Mouse (Mus musculus) megakaryocyte progenitor cell, adult 5-6 weeks (primary cell): Measurements from ENCODE around the gene Lmo2. TPM values are rescaled to one million over a fixed set of nuclear protein-coding genes. Genes with fewer than 3 reads are reported as not detected.

Experiments used
- ATAC-seq: replicated peaks from 2 replicates; pipeline ENCODE4 v1.8.0; 2016; ENCODE audit warnings: mild to moderate bottlenecking, moderate TSS enrichment, inconsistent platforms; ENCODE audit not compliant: poor library complexity
- total RNA-seq, 2 experiments: library from RNA; stranded (forward) in 1 of 2; stranded (reverse) in 1 of 2; fragments of 157-497, 149-512 nt in 1 of 2; fragments of 200-1000 nt in 1 of 2; gene quantifications; 2 replicates each; pipeline versions ENCODE4 v1.2.3 to v1.2.4; 2015 to 2017

Gene Lmo2
- total RNA-seq (2015): 427 and 476 TPM in 2 replicates
- total RNA-seq (2017): 226 and 286 TPM in 2 replicates

GRCm38 (mm10) chr2:103957649-103958546 lies at the start of gene Lmo2:
Gene Lmo2 (plus strand): TSS chr2:103957986.
- peak; percentile 32 for ATAC-seq

- no peak for ATAC-seq
Measured at GRCm38 (mm10) chr2:103910601-103911000, 47.2 kb upstream of the Lmo2 start.

- ATAC-seq: no peak
Measured at GRCm38 (mm10) chr2:103912481-103913251, 45.1 kb upstream of the Lmo2 start.

DNA sequence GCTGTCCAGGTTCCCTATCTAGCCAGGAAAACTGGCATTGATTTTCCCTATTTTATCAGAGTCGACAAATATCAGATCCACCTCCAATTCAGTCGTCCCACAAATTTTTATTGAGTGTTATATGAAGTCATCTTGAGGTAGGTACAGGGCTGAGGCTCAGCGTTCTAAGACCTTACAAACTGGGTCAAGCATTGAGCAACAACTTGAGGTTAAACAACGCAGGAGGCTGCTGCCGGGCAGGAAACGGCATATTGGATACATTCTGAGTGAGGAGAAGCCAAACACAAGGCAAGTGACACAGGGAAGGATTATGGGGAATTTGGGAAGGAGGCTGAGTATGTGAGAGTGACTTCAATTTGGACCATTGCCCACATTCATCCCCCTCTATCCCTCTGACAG lies 44.5 kb upstream of the Lmo2 start:
- peak; percentile 58; the same call in 1 of the 2 replicates for ATAC-seq

GRCm38 (mm10) chr2:103916069-103916468 lies 41.7 kb upstream of the Lmo2 start:
- peak; percentile 76 for ATAC-seq

DNA sequence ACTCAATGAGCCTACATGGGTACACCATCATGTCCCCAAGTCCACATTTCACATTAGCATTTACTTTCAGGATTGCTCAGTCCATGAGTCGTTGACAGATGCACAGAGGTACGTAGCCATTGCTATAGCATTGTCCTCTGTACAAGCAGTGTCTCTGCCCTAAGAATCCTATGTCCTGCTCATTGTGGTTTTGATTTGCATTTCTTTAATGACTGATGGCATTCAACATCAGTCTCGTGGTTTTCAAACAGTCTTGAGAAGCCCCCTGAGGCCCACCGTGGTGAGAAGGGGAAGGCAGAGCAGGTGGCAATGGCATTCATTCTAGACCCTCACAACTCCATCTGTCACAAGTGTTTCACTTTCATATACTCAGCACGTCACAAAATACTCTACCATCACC lies 40.4 kb upstream of the Lmo2 start:
- ATAC-seq: no peak

DNA sequence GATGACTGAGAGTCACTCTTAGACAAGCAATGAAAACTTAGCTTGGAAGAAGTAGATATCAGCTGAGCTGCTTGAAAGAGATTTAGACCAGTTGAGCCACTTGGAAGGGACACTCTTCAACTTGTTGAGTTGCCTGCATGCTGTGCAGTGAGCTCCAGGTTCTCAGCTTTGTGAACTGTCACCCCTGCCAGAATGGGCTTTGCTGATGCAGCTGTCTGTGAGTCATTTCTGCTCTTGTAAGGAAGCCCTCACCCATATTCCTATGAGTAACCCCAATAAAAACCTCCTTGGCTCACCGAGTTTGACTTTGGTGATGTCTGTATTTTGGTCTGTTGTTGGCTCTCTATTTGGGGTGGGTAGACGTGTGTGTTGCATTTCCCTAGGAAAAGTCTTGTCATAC lies 39.4 kb upstream of the Lmo2 start:
- no peak for ATAC-seq

- peak; percentile 20; the same call in 1 of the 2 replicates for ATAC-seq
Measured at GRCm38 (mm10) chr2:103919488-103919887, 38.3 kb upstream of the Lmo2 start.

GRCm38 (mm10) chr2:103926586-103927113 lies 31.1 kb upstream of the Lmo2 start:
- no peak for ATAC-seq

- no peak for ATAC-seq
Measured at GRCm38 (mm10) chr2:103927610-103928145, 30.1 kb upstream of the Lmo2 start.

- 0 out of 2 replicates have a peak, but pooled peaks have one; percentile 6 for ATAC-seq
Measured at GRCm38 (mm10) chr2:103930306-103931019, 27.3 kb upstream of the Lmo2 start.

DNA sequence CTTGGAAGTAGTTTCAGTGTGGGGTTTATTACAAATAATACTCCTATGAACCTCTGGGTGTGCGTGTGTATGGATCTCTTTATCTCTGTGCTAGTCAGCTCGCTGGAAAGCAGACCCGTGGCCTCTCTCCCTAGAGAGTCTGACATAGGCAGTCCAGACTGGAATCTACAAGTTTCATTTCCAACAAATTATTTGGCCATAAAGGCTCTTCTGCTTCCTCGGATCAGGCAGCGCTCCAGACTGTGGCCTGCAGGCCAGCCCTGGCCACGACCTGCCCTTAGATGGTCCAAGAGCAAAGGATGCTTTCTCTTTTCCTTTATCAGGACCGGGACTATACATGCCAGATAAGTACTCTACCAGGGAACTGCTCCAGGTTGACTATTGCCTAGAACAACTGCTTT lies 26.3 kb upstream of the Lmo2 start:
- ATAC-seq: 0 out of 2 replicates have a peak, but pooled peaks have one; percentile 6

DNA sequence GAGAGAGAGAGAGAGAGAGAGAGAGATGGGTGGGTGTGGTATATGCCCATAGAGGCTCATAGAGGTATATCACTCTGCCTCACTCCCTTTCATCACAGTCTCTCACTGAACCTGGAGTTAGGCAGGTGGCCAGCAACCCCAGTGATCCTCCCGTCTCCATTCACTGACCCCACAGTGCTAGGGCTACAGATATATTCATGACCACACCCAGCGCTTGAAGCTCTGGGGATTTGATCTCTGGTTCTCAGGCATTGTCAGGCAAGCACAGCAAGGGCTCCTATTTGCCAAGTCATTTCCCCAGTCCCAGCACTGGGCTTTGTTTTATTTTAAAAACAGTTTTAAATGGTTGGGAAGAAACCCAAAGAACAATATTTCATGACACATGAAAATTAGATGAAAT lies 25.8 kb upstream of the Lmo2 start:
- ATAC-seq: peak; percentile 38

- ATAC-seq: peak; percentile 49
Measured at GRCm38 (mm10) chr2:103932480-103932879, 25.3 kb upstream of the Lmo2 start.

DNA sequence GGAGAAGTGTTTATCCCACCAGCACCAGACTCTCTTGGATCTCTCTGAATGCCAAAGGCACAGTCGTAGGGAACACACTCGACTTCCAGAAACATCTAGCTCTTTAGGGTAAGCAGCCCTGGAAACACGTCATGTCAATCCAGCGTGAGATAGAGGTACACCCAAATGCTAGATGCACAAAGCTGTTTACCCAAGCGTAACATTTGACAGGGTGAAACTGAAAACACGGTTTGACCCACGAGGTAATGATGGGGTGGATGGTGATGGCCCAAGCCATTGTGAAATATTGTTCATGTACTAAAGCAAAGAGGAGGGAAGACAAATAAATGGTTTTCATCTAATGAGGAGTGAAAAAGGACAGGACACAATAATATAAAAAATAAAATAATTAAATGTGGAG lies 23.5 kb upstream of the Lmo2 start:
- ATAC-seq: peak; percentile 28

DNA sequence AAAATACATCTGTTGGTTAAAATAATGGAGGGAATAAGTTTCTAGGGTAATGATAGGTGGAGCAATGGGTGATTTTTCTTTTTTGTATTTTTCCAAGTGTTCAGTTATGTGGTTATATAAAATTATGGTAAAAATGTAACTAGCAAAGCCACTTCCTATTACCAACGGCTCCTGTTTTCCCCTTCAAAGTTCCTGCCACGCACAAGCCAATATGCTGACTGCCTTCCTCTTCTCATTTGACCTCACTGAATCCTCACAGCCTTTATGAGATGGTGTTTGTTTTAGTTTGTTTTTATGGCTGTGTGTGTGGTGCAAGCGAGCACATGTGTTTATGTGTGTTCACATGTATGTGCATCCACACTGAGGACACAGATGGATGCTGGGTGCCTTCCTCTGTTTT lies 23.1 kb upstream of the Lmo2 start:
- ATAC-seq: peak; percentile 43

DNA sequence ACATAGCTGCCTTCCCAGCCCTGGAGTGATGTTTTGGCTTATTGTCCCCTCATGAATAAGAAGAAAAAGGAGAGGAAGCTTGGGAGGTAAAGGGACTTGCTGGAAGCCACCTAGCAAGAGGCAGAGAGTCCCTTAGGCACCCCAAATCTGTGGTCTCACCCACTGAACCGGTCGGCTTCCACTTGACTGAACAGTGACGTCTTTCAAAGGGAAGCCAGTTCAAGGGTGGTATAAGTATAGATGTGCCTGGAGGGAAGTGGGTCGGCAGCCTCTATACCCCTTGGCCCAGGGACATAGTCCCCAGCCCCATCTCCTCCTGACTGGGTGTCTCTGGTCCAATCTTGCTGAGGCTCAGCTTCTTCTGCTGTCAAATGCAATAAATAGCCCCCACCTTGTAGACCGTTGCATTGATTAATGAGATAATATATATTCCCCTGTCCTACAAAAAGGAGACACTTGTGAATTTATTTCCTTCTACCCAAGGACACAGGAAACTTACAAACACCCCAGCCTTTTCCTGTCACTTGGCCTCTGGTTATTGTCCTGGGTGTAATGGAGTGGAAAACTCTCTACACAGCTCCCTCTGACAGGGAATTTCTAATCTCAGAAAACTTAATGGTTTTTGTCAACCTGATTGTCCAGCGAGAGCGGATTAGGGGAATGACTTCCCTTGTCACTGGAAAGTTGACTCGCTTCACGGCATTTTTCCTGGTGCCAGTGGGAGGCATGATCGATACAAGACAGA lies 21.9 kb upstream of the Lmo2 start:
- no peak for ATAC-seq

- no peak for ATAC-seq
Measured at GRCm38 (mm10) chr2:103936666-103937065, 21.1 kb upstream of the Lmo2 start.

GRCm38 (mm10) chr2:103937670-103938069 lies 20.1 kb upstream of the Lmo2 start:
- no peak for ATAC-seq

- no peak for ATAC-seq
Measured at GRCm38 (mm10) chr2:103938573-103938972, 19.2 kb upstream of the Lmo2 start.
